28 mouse cellular contexts compared by ENCODE assay signal in the genomic region with DNA sequence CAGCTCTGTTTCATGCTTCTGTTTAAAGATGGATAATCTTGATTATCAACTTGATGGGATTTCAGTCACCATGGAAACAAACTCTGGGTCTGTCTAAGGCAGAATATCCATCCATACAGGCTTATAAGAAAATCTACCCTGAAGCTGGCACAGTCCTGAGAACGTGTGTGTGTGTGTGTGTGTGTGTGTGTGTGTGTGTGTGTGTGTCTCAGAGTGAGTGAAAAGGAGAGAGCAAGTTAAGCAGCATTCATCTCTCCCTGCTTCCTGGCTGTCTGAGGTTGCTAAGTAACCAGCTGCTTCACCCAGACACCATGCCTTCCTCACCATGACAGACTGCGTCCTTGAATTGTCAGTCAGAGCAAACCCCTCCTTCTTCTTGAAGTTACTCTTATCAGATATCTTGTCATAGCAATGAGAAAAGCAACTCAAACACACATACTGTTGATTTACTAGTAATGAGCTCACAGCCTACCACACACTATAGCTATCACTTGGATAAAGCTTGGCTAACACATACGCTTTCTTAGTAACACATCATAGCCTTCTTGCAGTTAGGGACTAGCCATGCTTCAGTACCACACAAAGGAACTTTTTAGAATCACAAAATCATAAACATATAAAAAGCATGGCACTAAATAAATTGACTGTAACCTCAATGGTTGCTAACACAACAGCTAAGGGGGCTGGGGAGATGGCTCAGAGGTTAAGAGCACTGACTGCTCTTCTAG.
DNase-seq lines count a peak whose midpoint lies in the region; ATAC-seq and TF ChIP-seq lines count a peak whose summit lies in the region.
"Had no signal": no experiment of that assay in that cellular context is flagged by ENCODE, and none has a peak within 500 bp of the region (broad histone marks: within the 10 kb centered on the region; RNA-seq: fewer than 3 reads in every experiment).

No protein-coding gene starts in this region.

- no peaks in the 10 kb centered on the region for H3K4me1 ChIP-seq in forebrain, embryonic 15.5 days
- peaks cover 17% of the 10 kb centered on the region for H3K4me1 ChIP-seq in forebrain, embryonic 10.5 days
- no peaks in the 10 kb centered on the region for H3K4me1 ChIP-seq in hindbrain, embryonic 16.5 days (ENCODE audit: control insufficient read depth, insufficient read depth, low read depth, low read length)
- H3K4me1 ChIP-seq in hindbrain, embryonic 12.5 days = no peaks in the 10 kb centered on the region; the same call in 1 of the 2 replicates
- no peaks in the 10 kb centered on the region for H3K4me1 ChIP-seq in neural tube, embryonic 13.5 days (replicated peaks)
- no peaks in the 10 kb centered on the region for H3K4me1 ChIP-seq in heart, adult 2 months (ENCODE audit: control insufficient read depth, insufficient read depth, low read length)
- H3K4me1 ChIP-seq: megakaryocyte, embryonic 14.5 days had no signal

- H3K4me3 ChIP-seq in forebrain, embryonic 15.5 days = no peak overlapping the region
- no peak overlapping the region for H3K4me3 ChIP-seq in forebrain, embryonic 10.5 days
- no peak overlapping the region for H3K4me3 ChIP-seq in hindbrain, embryonic 16.5 days (ENCODE audit: low read length)
- H3K4me3 ChIP-seq in hindbrain, embryonic 12.5 days = no peak overlapping the region
- H3K4me3 ChIP-seq in neural tube, embryonic 13.5 days = no peak overlapping the region
- H3K4me3 ChIP-seq in heart, adult 2 months = no peak overlapping the region
- H3K4me3 ChIP-seq: limb, embryonic 13.5 days; megakaryocyte, embryonic 14.5 days had no signal

- no peaks in the 10 kb centered on the region for H3K79me2 ChIP-seq in heart, adult 2 months (replicated peaks; ENCODE audit: control insufficient read depth, insufficient read depth, low read length)

- no peak for DNase-seq in forebrain, embryonic 10.5 days (ENCODE audit: extremely low spot score, low spot score)
- no peak for DNase-seq in neural tube, embryonic 10.5 days (ENCODE audit: extremely low spot score, low spot score)
- no peak for DNase-seq in heart, adult 2 months
- DNase-seq in kidney, adult 8-10 months = no peak
- DNase-seq: adrenal gland, adult 8-10 months; cerebellum, adult 11 months; cerebellum, adult 9-10 months; cerebellum, postnatal 36 days; gastrocnemius, postnatal 25 days; heart, adult 11 months; heart, postnatal 36 days; kidney, adult 18-20 months; kidney, postnatal 4 days; lung, postnatal 4 days; right cerebral cortex, postnatal 4 days; thymus, adult 18-20 months; thymus, postnatal 25 days had no signal

- TF ChIP-seq POLR2A in heart, adult 2 months (IDR thresholded peaks at IDR 0.05; ENCODE audit: insufficient read depth, low read depth, low read length) = no peak

- no peak overlapping the region for H3K4me2 ChIP-seq in forebrain, embryonic 15.5 days (replicated peaks)
- no peak overlapping the region for H3K4me2 ChIP-seq in hindbrain, embryonic 16.5 days (ENCODE audit: low read length)
- no peak overlapping the region for H3K4me2 ChIP-seq in hindbrain, embryonic 12.5 days (replicated peaks)
- no peak overlapping the region for H3K4me2 ChIP-seq in neural tube, embryonic 13.5 days
- H3K4me2 ChIP-seq: heart, embryonic 11.5 days; limb, embryonic 13.5 days; liver, embryonic 11.5 days had no signal

- TF ChIP-seq EP300 in heart, adult 2 months (IDR thresholded peaks at IDR 0.05; ENCODE audit: insufficient read depth, low read depth, low read length) = no peak

- no peak overlapping the region for H3K9ac ChIP-seq in forebrain, embryonic 15.5 days (replicated peaks)
- no peak overlapping the region for H3K9ac ChIP-seq in hindbrain, embryonic 16.5 days (ENCODE audit: low read depth, low read length)
- no peak overlapping the region for H3K9ac ChIP-seq in hindbrain, embryonic 12.5 days
- H3K9ac ChIP-seq in neural tube, embryonic 13.5 days = no peak overlapping the region
- no peak overlapping the region for H3K9ac ChIP-seq in heart, adult 2 months (ENCODE audit: low read depth, low read length)
- H3K9ac ChIP-seq: limb, embryonic 13.5 days had no signal

- H3K27me3 ChIP-seq in forebrain, embryonic 15.5 days = no peaks in the 10 kb centered on the region
- no peaks in the 10 kb centered on the region for H3K27me3 ChIP-seq in forebrain, embryonic 10.5 days (ENCODE audit: poor library complexity, severe bottlenecking)
- no peaks in the 10 kb centered on the region for H3K27me3 ChIP-seq in hindbrain, embryonic 16.5 days (replicated peaks; ENCODE audit: control insufficient read depth, insufficient read depth, low read length)
- H3K27me3 ChIP-seq in hindbrain, embryonic 12.5 days = no peaks in the 10 kb centered on the region
- no peaks in the 10 kb centered on the region for H3K27me3 ChIP-seq in neural tube, embryonic 13.5 days
- no peaks in the 10 kb centered on the region for H3K27me3 ChIP-seq in heart, adult 2 months (ENCODE audit: control insufficient read depth, insufficient read depth, low read length)
- H3K27me3 ChIP-seq: limb, embryonic 13.5 days had no signal

- H3K27ac ChIP-seq in forebrain, embryonic 15.5 days (replicated peaks) = no peak overlapping the region
- H3K27ac ChIP-seq in forebrain, embryonic 10.5 days = no peak overlapping the region
- no peak overlapping the region for H3K27ac ChIP-seq in hindbrain, embryonic 16.5 days (ENCODE audit: low read depth, low read length)
- no peak overlapping the region for H3K27ac ChIP-seq in hindbrain, embryonic 12.5 days
- no peak overlapping the region for H3K27ac ChIP-seq in neural tube, embryonic 13.5 days (replicated peaks)
- H3K27ac ChIP-seq in heart, adult 2 months = no peak overlapping the region
- H3K27ac ChIP-seq: limb, embryonic 13.5 days; stomach, postnatal 0 days had no signal

- intact Hi-C loops in heart, adult 2 months (cut with DNase I) = no loop called here

- no peak for TF ChIP-seq CTCF in heart, adult 2 months (IDR thresholded peaks at IDR 0.05)

- 59% methylated on average over 3 of the region's 3 CpGs for WGBS in forebrain, embryonic 15.5 days
- WGBS in forebrain, embryonic 10.5 days = 78% methylated on average over 3 of the region's 3 CpGs
- 45% methylated on average over 3 of the region's 3 CpGs for WGBS in hindbrain, embryonic 16.5 days
- WGBS in hindbrain, embryonic 12.5 days = 79% methylated on average over 3 of the region's 3 CpGs
- 71% methylated on average over 3 of the region's 3 CpGs for WGBS in neural tube, embryonic 13.5 days
- 76% methylated on average over 3 of the region's 3 CpGs for WGBS in heart, adult 2 months

- ATAC-seq in forebrain, embryonic 15.5 days (replicated peaks) = peak; percentile 24; the same call in 1 of the 2 replicates
- peak; percentile 65 for ATAC-seq in hindbrain, embryonic 16.5 days
- ATAC-seq in hindbrain, embryonic 12.5 days (ENCODE audit: low FRiP score) = no peak
- ATAC-seq in neural tube, embryonic 13.5 days (ENCODE audit: low read depth) = 0 out of 2 replicates have a peak, but pooled peaks have one; percentile 14
- ATAC-seq: inflammation-experienced regulatory T-cells, adult 6 months had no signal

- no peaks in the 10 kb centered on the region for H3K9me3 ChIP-seq in forebrain, embryonic 15.5 days
- H3K9me3 ChIP-seq in forebrain, embryonic 10.5 days = no peaks in the 10 kb centered on the region
- H3K9me3 ChIP-seq in hindbrain, embryonic 16.5 days (ENCODE audit: control insufficient read depth, low read length) = no peaks in the 10 kb centered on the region
- no peaks in the 10 kb centered on the region for H3K9me3 ChIP-seq in hindbrain, embryonic 12.5 days (replicated peaks)
- H3K9me3 ChIP-seq in neural tube, embryonic 13.5 days = no peaks in the 10 kb centered on the region
- H3K9me3 ChIP-seq: G1E; limb, embryonic 13.5 days had no signal

- no peaks in the 10 kb centered on the region for H3K36me3 ChIP-seq in forebrain, embryonic 15.5 days
- no peaks in the 10 kb centered on the region for H3K36me3 ChIP-seq in forebrain, embryonic 10.5 days (replicated peaks)
- H3K36me3 ChIP-seq in hindbrain, embryonic 16.5 days (ENCODE audit: control insufficient read depth, insufficient read depth, low read length) = no peaks in the 10 kb centered on the region
- no peaks in the 10 kb centered on the region for H3K36me3 ChIP-seq in hindbrain, embryonic 12.5 days
- H3K36me3 ChIP-seq in neural tube, embryonic 13.5 days = no peaks in the 10 kb centered on the region
- H3K36me3 ChIP-seq in heart, adult 2 months (ENCODE audit: control insufficient read depth, insufficient read depth, low read length) = no peaks in the 10 kb centered on the region
- H3K36me3 ChIP-seq: G1E; limb, embryonic 13.5 days had no signal
